Mouse (Mus musculus): ENCODE measurements around the gene Lrrc8c. TPM values are rescaled to one million over a fixed set of nuclear protein-coding genes. Genes with fewer than 3 reads are reported as not detected.
"Not testable (repeated sequence)": the region's sequence is repeated elsewhere in the genome, so short reads cannot be mapped to it uniquely, and the experiment has no call there.

Gene Lrrc8c
- polyA plus RNA-seq, 1 experiment = 9.2 TPM

- no peak overlapping the region for H3K4me3 ChIP-seq (replicated peaks; ENCODE audit: control insufficient read depth, low read depth, low read length)
- 52% methylated on average over 5 of the region's 5 CpGs for WGBS
- H3K4me1 ChIP-seq (ENCODE audit: control insufficient read depth, insufficient read depth, low read length) = peaks cover 1% of the 10 kb centered on the region; the same call in 1 of the 2 replicates
- TF ChIP-seq CTCF (IDR thresholded peaks at IDR 0.05; ENCODE audit: control insufficient read depth, insufficient read depth, low read length) (no peak), POLR2A (IDR thresholded peaks at IDR 0.05; ENCODE audit: borderline replicate concordance, control insufficient read depth, low read depth, low read length) (no peak)
- H3K27ac ChIP-seq (ENCODE audit: control insufficient read depth, insufficient read depth, low read depth, low read length, poor library complexity) = no peak overlapping the region
These were observed 107.9 kb downstream of the Lrrc8c start for GRCm38 (mm10) chr5:105627093-105627492.

GRCm38 (mm10) chr5:105629955-105630354 is 110.8 kb downstream of the Lrrc8c start:
- WGBS = 18% methylated on average over 1 of the region's 1 CpGs
- H3K4me3 ChIP-seq (replicated peaks; ENCODE audit: control insufficient read depth, low read depth, low read length) = no peak overlapping the region
- H3K27ac ChIP-seq (ENCODE audit: control insufficient read depth, insufficient read depth, low read depth, low read length, poor library complexity) = no peak overlapping the region
- H3K4me1 ChIP-seq (ENCODE audit: control insufficient read depth, insufficient read depth, low read length) = peaks cover 1% of the 10 kb centered on the region; the same call in 1 of the 2 replicates
- TF ChIP-seq CTCF (IDR thresholded peaks at IDR 0.05; ENCODE audit: control insufficient read depth, insufficient read depth, low read length) = no peak
- no peak for TF ChIP-seq POLR2A (IDR thresholded peaks at IDR 0.05; ENCODE audit: borderline replicate concordance, control insufficient read depth, low read depth, low read length)

GRCm38 (mm10) chr5:105632066-105632465 is 112.9 kb downstream of the Lrrc8c start:
- no peak overlapping the region for H3K27ac ChIP-seq (ENCODE audit: control insufficient read depth, insufficient read depth, low read depth, low read length, poor library complexity)
- H3K4me3 ChIP-seq (replicated peaks; ENCODE audit: control insufficient read depth, low read depth, low read length) = no peak overlapping the region
- H3K4me1 ChIP-seq (ENCODE audit: control insufficient read depth, insufficient read depth, low read length) = 0 out of 2 replicates have a peak, but pooled peaks cover 1% of the 10 kb centered on the region
- WGBS = 78% methylated on average over 10 of the region's 10 CpGs
- TF ChIP-seq POLR2A (IDR thresholded peaks at IDR 0.05; ENCODE audit: borderline replicate concordance, control insufficient read depth, low read depth, low read length) = no peak
- no peak for TF ChIP-seq CTCF (IDR thresholded peaks at IDR 0.05; ENCODE audit: control insufficient read depth, insufficient read depth, low read length)

GRCm38 (mm10) chr5:105635576-105635975 is 116.4 kb downstream of the Lrrc8c start:
- 86% methylated on average over 6 of the region's 6 CpGs for WGBS
- Histone ChIP-seq H3K4me1 (ENCODE audit: control insufficient read depth, insufficient read depth, low read length) (peaks cover 1% of the 10 kb centered on the region; the same call in 1 of the 2 replicates), H3K27ac (ENCODE audit: control insufficient read depth, insufficient read depth, low read depth, low read length, poor library complexity) (no peak overlapping the region), H3K4me3 (replicated peaks; ENCODE audit: control insufficient read depth, low read depth, low read length) (no peak overlapping the region)
- TF ChIP-seq POLR2A (IDR thresholded peaks at IDR 0.05; ENCODE audit: borderline replicate concordance, control insufficient read depth, low read depth, low read length) = no peak
- no peak for TF ChIP-seq CTCF (IDR thresholded peaks at IDR 0.05; ENCODE audit: control insufficient read depth, insufficient read depth, low read length)

- Histone ChIP-seq H3K4me3 (replicated peaks; ENCODE audit: control insufficient read depth, low read depth, low read length) (no peak overlapping the region), H3K4me1 (ENCODE audit: control insufficient read depth, insufficient read depth, low read length) (peaks cover 4% of the 10 kb centered on the region; the same call in 1 of the 2 replicates), H3K27ac (ENCODE audit: control insufficient read depth, insufficient read depth, low read depth, low read length, poor library complexity) (no peak overlapping the region)
- TF ChIP-seq CTCF (IDR thresholded peaks at IDR 0.05; ENCODE audit: control insufficient read depth, insufficient read depth, low read length) (no peak), POLR2A (IDR thresholded peaks at IDR 0.05; ENCODE audit: borderline replicate concordance, control insufficient read depth, low read depth, low read length) (no peak)
- 66% methylated on average over 11 of the region's 11 CpGs for WGBS
These were observed 117.5 kb downstream of the Lrrc8c start for GRCm38 (mm10) chr5:105636484-105637191.

- WGBS = 87% methylated on average over 2 of the region's 2 CpGs
- H3K27ac ChIP-seq (ENCODE audit: control insufficient read depth, insufficient read depth, low read depth, low read length, poor library complexity); H3K4me1 ChIP-seq (ENCODE audit: control insufficient read depth, insufficient read depth, low read length); H3K4me3 ChIP-seq (replicated peaks; ENCODE audit: control insufficient read depth, low read depth, low read length): not testable (repeated sequence)
These were observed 119.1 kb downstream of the Lrrc8c start for GRCm38 (mm10) chr5:105638266-105638665.

GRCm38 (mm10) chr5:105638916-105639315 is 119.7 kb downstream of the Lrrc8c start:
- Histone ChIP-seq H3K4me3 (replicated peaks; ENCODE audit: control insufficient read depth, low read depth, low read length) (no peak overlapping the region), H3K4me1 (ENCODE audit: control insufficient read depth, insufficient read depth, low read length) (peaks cover 10% of the 10 kb centered on the region), H3K27ac (ENCODE audit: control insufficient read depth, insufficient read depth, low read depth, low read length, poor library complexity) (no peak overlapping the region)
- no peak for TF ChIP-seq CTCF (IDR thresholded peaks at IDR 0.05; ENCODE audit: control insufficient read depth, insufficient read depth, low read length)
- TF ChIP-seq POLR2A (IDR thresholded peaks at IDR 0.05; ENCODE audit: borderline replicate concordance, control insufficient read depth, low read depth, low read length) = no peak
- WGBS = 82% methylated on average over 6 of the region's 6 CpGs

- no peak overlapping the region for H3K4me3 ChIP-seq (replicated peaks; ENCODE audit: control insufficient read depth, low read depth, low read length)
- peaks cover 10% of the 10 kb centered on the region for H3K4me1 ChIP-seq (ENCODE audit: control insufficient read depth, insufficient read depth, low read length)
- 89% methylated on average over 11 of the region's 11 CpGs for WGBS
- TF ChIP-seq CTCF (IDR thresholded peaks at IDR 0.05; ENCODE audit: control insufficient read depth, insufficient read depth, low read length) = no peak
- H3K27ac ChIP-seq (ENCODE audit: control insufficient read depth, insufficient read depth, low read depth, low read length, poor library complexity) = no peak overlapping the region
These were observed 120.2 kb downstream of the Lrrc8c start for GRCm38 (mm10) chr5:105639363-105639762.

GRCm38 (mm10) chr5:105642517-105642916 is 123.3 kb downstream of the Lrrc8c start:
- peak overlapping the region; percentile 94 for H3K27ac ChIP-seq (ENCODE audit: control insufficient read depth, insufficient read depth, low read depth, low read length, poor library complexity)
- no peak overlapping the region for H3K4me3 ChIP-seq (replicated peaks; ENCODE audit: control insufficient read depth, low read depth, low read length)
- peaks cover 13% of the 10 kb centered on the region for H3K4me1 ChIP-seq (ENCODE audit: control insufficient read depth, insufficient read depth, low read length)
- TF ChIP-seq CTCF (IDR thresholded peaks at IDR 0.05; ENCODE audit: control insufficient read depth, insufficient read depth, low read length) = no peak
- no peak for TF ChIP-seq POLR2A (IDR thresholded peaks at IDR 0.05; ENCODE audit: borderline replicate concordance, control insufficient read depth, low read depth, low read length)
- WGBS = 4% methylated on average over 5 of the region's 5 CpGs

Data from bone marrow, adult 2 months (tissue).